Mouse (Mus musculus): Measurements from ENCODE around the gene Osbpl3. TPM values are rescaled to one million over a fixed set of nuclear protein-coding genes. Genes with fewer than 3 reads are reported as not detected.

Osbpl3 gene
- total and polyA plus RNA-seq, 2 experiments from 2014 or later: 3.6 to 5.6 TPM

DNA sequence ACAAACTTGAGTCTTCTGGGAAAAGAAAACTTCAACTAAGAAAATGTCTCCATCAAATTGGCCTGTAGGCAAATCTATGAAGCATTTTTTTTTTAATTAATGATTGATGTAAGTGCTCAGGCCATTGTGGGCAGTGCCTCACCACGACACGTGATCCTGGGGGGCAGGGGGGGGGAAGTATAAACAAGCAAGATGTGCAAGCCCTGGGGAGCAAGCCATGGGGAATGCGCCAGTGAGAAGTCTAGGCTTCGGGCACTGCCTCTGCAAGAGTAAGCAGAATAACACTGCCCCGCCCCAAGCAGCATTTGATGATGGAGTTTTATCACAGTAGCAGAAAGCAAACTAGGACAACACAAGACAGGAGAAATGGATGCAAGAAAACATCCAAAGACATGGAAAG, 58.9 kb downstream of the Osbpl3 start:
- Histone ChIP-seq H3K27ac (no peak overlapping the region), H3K36me3 (ENCODE audit: insufficient read depth, low read length) (no peaks in the 10 kb centered on the region), H3K27me3 (ENCODE audit: insufficient read depth, low read length) (no peaks in the 10 kb centered on the region), H3K4me2 (ENCODE audit: low read depth, low read length) (no peak overlapping the region), H3K4me1 (ENCODE audit: insufficient read depth, low read length) (no peaks in the 10 kb centered on the region), H3K9ac (replicated peaks; ENCODE audit: low read length) (no peak overlapping the region), H3K4me3 (ENCODE audit: low read length) (no peak overlapping the region), H3K9me3 (ENCODE audit: low read length) (no peaks in the 10 kb centered on the region)
- ATAC-seq (no peak), DNase-seq (ENCODE audit: low spot score) (no peak)
- 70% methylated on average over 5 of the region's 5 CpGs for WGBS
- TF ChIP-seq CTCF (IDR thresholded peaks at IDR 0.05; ENCODE audit: low read depth): no peak

DNA sequence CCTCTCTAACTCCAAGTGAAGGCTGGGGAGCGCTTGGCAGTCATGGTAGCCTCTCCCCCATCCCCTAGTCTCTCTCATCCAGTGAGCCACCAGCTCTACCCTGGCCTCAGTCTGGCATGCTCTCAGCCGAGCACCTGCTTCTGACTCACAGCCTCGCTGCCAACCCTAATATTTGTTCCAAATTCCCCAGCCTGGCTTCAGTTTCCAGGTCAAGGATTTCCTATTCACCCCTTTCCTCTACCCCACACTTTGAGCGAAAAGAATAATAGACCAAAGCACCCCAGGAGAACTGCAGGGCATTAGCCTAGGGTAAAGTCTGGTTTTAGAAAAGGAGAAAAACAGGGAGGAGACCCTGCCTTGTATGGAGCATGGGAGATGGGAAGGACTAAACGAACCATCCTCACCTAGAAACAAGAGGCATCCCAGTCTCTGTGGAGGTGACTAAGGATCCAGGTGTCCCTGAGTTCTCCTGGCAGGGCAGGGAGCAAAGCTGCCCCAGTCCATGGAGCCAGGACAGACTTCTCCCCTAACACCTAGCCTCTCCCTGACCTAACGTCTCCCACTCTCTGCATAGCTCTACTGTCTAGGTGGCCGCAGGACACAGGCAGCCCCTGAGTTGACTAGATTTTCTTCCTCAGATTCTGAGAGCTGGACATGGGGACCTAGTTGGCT, 60.2 kb downstream of the Osbpl3 start:
- DNase-seq (ENCODE audit: low spot score) (peak; percentile 30), ATAC-seq (no peak)
- Histone ChIP-seq H3K9me3 (ENCODE audit: low read length) (no peaks in the 10 kb centered on the region; the same call in 1 of the 2 replicates), H3K27ac (no peak overlapping the region), H3K4me1 (ENCODE audit: insufficient read depth, low read length) (no peaks in the 10 kb centered on the region), H3K4me3 (ENCODE audit: low read length) (no peak overlapping the region), H3K27me3 (ENCODE audit: insufficient read depth, low read length) (no peaks in the 10 kb centered on the region), H3K4me2 (ENCODE audit: low read depth, low read length) (no peak overlapping the region), H3K36me3 (ENCODE audit: insufficient read depth, low read length) (no peaks in the 10 kb centered on the region), H3K9ac (replicated peaks; ENCODE audit: low read length) (no peak overlapping the region)
- TF ChIP-seq CTCF (IDR thresholded peaks at IDR 0.05; ENCODE audit: low read depth): no peak
- WGBS: 54% methylated on average over 7 of the region's 7 CpGs

DNA sequence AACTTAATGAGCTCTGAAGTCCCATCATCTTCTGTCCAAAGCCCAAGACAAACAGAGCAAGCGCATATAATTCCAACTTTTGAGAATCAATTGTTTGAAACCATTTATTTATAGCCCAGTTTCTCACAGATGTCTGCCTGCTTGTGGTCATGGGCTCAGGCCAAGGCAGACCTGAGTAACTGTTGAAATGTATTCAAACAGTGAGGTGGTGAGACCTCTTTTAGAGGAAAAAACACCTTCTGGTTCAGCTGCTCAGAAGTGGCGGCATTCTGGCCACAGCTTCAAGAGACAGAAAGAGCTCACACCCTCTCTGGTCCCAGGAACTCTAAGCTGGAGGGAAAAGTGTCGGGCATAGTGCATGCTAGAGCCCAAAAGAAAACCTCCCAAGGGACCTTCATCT, 61.6 kb downstream of the Osbpl3 start:
- ATAC-seq (no peak), DNase-seq (ENCODE audit: low spot score) (no peak)
- Histone ChIP-seq H3K27me3 (ENCODE audit: insufficient read depth, low read length) (no peaks in the 10 kb centered on the region), H3K4me3 (ENCODE audit: low read length) (no peak overlapping the region), H3K27ac (no peak overlapping the region), H3K4me1 (ENCODE audit: insufficient read depth, low read length) (no peaks in the 10 kb centered on the region), H3K4me2 (ENCODE audit: low read depth, low read length) (no peak overlapping the region), H3K9me3 (ENCODE audit: low read length) (no peaks in the 10 kb centered on the region; the same call in 1 of the 2 replicates), H3K9ac (replicated peaks; ENCODE audit: low read length) (no peak overlapping the region), H3K36me3 (ENCODE audit: insufficient read depth, low read length) (no peaks in the 10 kb centered on the region)
- WGBS: 77% methylated on average over 3 of the region's 3 CpGs
- TF ChIP-seq CTCF (IDR thresholded peaks at IDR 0.05; ENCODE audit: low read depth): no peak

DNA sequence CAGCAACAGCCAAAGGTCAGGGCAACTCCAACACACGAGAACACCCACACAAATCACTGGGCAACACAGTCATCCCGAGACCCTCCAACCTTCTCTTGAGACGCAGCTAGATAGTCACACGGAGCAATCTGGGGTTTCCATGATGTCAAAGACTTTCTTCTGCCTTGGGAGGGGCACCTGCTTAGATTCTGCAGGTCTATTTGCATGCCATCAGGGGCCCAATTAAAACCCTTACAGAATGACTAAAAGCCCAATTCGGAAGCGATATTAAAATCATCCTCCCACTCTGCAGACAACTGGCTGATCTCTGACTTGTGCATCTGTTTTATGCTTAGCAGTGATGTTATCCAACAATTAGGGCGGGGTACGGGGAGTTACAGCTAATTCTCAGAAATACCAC, 62.0 kb downstream of the Osbpl3 start:
- 93% methylated on average over 8 of the region's 8 CpGs for WGBS

DNA sequence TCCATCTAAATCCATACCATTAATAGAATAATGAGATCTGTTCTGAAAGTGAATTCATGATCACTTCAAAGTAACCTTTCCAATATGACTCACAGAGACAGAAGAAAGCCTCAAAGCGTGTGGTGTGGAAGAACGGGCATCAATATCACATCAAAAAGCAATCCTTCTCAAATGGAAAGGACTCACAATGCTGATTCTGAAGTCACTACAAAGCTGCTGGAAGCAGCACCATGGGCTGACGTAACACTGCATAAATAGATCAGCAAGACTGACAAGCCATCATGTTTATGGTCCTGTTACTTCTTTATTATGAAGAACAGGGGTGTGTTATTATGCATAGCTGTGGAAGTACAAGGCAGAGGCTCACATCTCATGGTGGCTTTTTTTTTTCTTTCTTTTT, 64.0 kb downstream of the Osbpl3 start:
- no peak for DNase-seq (ENCODE audit: low spot score)

More for the DNA sequence above, 62.0 kb downstream of the Osbpl3 start:
- Histone ChIP-seq H3K36me3 (ENCODE audit: insufficient read depth, low read length) (no peaks in the 10 kb centered on the region), H3K9ac (replicated peaks; ENCODE audit: low read length) (no peak overlapping the region), H3K4me1 (ENCODE audit: insufficient read depth, low read length) (no peaks in the 10 kb centered on the region), H3K9me3 (ENCODE audit: low read length) (no peaks in the 10 kb centered on the region; the same call in 1 of the 2 replicates), H3K27me3 (ENCODE audit: insufficient read depth, low read length) (no peaks in the 10 kb centered on the region), H3K4me2 (ENCODE audit: low read depth, low read length) (no peak overlapping the region), H3K27ac (no peak overlapping the region), H3K4me3 (ENCODE audit: low read length) (no peak overlapping the region)
- TF ChIP-seq CTCF (IDR thresholded peaks at IDR 0.05; ENCODE audit: low read depth): no peak
- ATAC-seq: no peak
- DNase-seq (ENCODE audit: low spot score): no peak

DNA sequence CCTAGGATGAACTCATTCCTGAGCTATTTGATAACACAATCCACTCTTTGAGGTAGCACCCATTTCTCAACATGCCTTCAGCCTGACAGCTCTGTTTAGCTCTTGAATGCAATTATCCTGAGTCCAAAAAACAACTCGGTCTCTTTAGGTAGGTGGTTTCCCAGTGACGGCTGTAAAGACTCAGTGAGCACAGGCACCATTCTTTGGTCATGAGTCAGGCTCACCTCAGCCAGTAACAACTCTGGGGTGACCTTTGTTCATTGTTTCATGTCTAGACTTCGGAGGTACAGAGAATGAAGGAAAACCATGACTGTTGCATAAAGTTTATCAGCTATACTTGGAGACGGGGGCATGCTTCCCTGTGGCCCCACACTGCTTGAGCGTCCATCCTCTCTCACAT, 65.7 kb downstream of the Osbpl3 start:
- Histone ChIP-seq H3K4me3 (ENCODE audit: low read length) (no peak overlapping the region), H3K27ac (no peak overlapping the region), H3K4me1 (ENCODE audit: insufficient read depth, low read length) (no peaks in the 10 kb centered on the region), H3K9me3 (ENCODE audit: low read length) (no peaks in the 10 kb centered on the region; the same call in 1 of the 2 replicates), H3K36me3 (ENCODE audit: insufficient read depth, low read length) (no peaks in the 10 kb centered on the region), H3K9ac (replicated peaks; ENCODE audit: low read length) (no peak overlapping the region), H3K27me3 (ENCODE audit: insufficient read depth, low read length) (no peaks in the 10 kb centered on the region), H3K4me2 (ENCODE audit: low read depth, low read length) (no peak overlapping the region)
- no peak for DNase-seq (ENCODE audit: low spot score)
- no peak for ATAC-seq
- TF ChIP-seq CTCF (IDR thresholded peaks at IDR 0.05; ENCODE audit: low read depth): no peak
- 81% methylated on average over 5 of the region's 5 CpGs for WGBS

More for the DNA sequence above, 64.0 kb downstream of the Osbpl3 start:
- Histone ChIP-seq H3K4me3 (ENCODE audit: low read length) (no peak overlapping the region), H3K4me1 (ENCODE audit: insufficient read depth, low read length) (no peaks in the 10 kb centered on the region), H3K9me3 (ENCODE audit: low read length) (no peaks in the 10 kb centered on the region; the same call in 1 of the 2 replicates), H3K36me3 (ENCODE audit: insufficient read depth, low read length) (no peaks in the 10 kb centered on the region), H3K4me2 (ENCODE audit: low read depth, low read length) (no peak overlapping the region), H3K9ac (replicated peaks; ENCODE audit: low read length) (no peak overlapping the region), H3K27me3 (ENCODE audit: insufficient read depth, low read length) (no peaks in the 10 kb centered on the region), H3K27ac (no peak overlapping the region)
- ATAC-seq: no peak
- no peak for TF ChIP-seq CTCF (IDR thresholded peaks at IDR 0.05; ENCODE audit: low read depth)
- WGBS: 80% methylated on average over 3 of the region's 3 CpGs

DNA sequence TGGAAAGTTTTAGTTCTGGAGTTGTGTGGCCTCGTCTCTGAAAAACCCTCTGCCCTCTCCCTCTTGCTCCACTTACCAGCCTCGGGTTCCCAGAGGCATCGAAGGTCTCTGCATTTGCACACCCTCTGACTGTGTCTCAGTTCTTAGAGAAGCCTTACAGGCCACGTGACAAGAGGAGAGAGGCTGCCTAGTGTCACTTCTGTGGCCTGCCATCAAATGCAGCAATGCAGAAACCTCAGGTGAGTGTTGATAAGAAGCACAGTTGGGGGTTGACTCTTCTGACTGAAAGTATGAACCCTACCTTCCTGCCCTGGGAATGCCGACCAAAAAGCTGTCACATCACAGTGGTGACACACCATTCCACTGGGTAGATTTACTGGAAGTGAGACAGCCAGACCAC, 68.4 kb downstream of the Osbpl3 start:
- H3K9ac ChIP-seq (replicated peaks; ENCODE audit: low read length): no peak overlapping the region
- ATAC-seq: no peak
- H3K4me1 ChIP-seq (ENCODE audit: insufficient read depth, low read length): no peaks in the 10 kb centered on the region
- DNase-seq (ENCODE audit: low spot score): no peak
- WGBS: 75% methylated on average over 5 of the region's 5 CpGs
- no peak for TF ChIP-seq CTCF (IDR thresholded peaks at IDR 0.05; ENCODE audit: low read depth)
- no peaks in the 10 kb centered on the region for H3K36me3 ChIP-seq (ENCODE audit: insufficient read depth, low read length)
- no peaks in the 10 kb centered on the region for H3K27me3 ChIP-seq (ENCODE audit: insufficient read depth, low read length)
- no peaks in the 10 kb centered on the region; the same call in 1 of the 2 replicates for H3K9me3 ChIP-seq (ENCODE audit: low read length)
- no peak overlapping the region for H3K27ac ChIP-seq
- no peak overlapping the region for H3K4me2 ChIP-seq (ENCODE audit: low read depth, low read length)
- no peak overlapping the region for H3K4me3 ChIP-seq (ENCODE audit: low read length)

All from hindbrain, postnatal 0 days (tissue).